Mouse (Mus musculus) cerebellum, postnatal 25 days (tissue): ENCODE results near the gene Scgb2b24.

Source experiments
- DNase-seq, 2 experiments: peaks; one replicate each; pipeline ENCODE4 v3.0.0; 2021; ENCODE audit warnings: mixed read lengths in 2 of 2

Scgb2b24 gene

DNA sequence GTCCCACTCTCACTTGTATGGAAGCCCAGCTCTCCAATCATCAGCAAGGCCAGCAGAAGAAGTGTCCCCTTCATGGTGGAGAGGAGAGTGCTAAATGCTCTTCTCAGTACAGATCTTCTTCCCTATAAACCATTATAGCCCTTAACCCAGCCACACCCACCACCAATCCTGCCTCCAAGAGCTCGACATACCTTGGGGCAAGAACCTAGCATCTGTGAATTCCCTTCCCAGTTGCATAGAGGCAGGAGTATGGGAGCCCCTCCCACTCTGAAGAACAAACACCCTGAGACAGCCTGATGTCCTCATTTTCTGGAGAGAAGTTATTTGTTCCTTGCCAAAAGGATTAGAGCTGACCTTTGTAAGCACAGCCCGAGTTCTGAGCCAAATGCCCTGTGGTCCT, at the start of gene Scgb2b24:
Gene Scgb2b24, minus strand, starts transcription at position 101 of the 400 bp plus-strand sequence.
- DNase-seq, result no peak

DNA sequence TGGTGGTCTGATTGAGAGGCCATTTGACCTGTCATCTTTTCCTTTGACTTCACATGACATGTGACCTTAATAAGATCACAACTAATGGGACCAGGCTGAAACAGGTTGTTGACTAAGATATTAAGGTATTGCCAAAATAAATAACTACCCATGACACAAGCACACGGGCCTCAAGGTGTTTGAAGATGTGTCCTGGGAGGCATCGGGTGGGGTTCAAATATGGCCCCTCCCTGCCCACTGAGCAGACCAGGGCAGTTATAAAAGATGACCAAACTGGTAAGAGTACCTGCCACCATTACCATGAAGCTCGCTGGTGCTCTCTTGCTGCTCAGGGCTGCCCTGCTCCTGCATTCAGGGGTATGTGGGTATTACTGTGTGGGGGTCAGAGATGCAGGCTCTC, 4.4 kb upstream of the Scgb2b24 start, which contains the start of gene Scgb1b24:
Gene Scgb1b24, plus strand, starts transcription at position 301 of the 400 bp plus-strand sequence.
- DNase-seq, result no peak

DNA sequence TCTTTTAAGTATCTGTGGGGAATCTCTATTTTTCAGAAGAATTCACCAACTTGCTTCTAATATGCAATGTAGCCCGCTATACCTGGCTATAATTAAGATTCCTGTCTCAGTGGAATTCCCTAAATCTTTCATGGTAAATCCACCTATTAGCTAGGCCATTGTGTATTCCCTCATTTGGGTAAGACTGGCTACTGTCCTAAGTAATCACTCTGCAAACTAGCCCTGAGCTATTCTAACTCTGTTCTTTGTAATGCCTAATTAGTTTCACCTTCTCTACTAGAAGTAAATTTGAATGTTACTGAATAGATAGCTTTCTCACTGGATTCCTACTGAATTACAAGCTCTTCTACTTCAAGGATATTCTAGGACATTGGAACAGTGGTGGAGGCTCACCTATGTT, 49.2 kb downstream of the Scgb2b24 start:
- DNase-seq, result no peak
